Mouse (Mus musculus): ENCODE data around the gene Zdhhc19.

DNA sequence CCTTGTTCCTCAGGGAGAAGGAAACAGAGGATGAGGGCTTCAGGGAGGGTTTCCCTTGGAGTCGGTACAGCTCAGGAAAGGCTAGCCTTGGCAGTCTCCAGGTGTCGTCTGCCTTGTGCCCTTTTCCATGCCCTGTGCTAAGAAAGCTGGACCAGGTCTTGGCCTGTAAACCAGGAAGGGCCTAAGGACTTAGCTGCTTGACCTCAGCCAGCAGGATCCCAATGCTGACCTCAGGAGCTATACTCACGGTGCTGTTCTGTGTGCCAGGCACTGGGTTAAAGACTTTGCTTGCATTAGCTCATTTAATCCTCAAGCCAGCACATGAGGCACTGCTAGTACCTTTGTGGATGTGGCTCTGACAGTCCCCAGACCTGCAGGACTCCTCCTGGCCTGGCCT lies 15.3 kb downstream of the Zdhhc19 start:
- TF ChIP-seq CTCF (IDR thresholded peaks at IDR 0.05; ENCODE audit: control insufficient read depth, insufficient read depth, insufficient replicate concordance, low read depth, low read length) (no peak), POLR2A (IDR thresholded peaks at IDR 0.05; ENCODE audit: control insufficient read depth, low read depth, low read length) (no peak)
